Mouse (Mus musculus): ENCODE results near the gene Gm45799. TPM values are rescaled to one million over a fixed set of nuclear protein-coding genes. Genes with fewer than 3 reads are reported as not detected.

Gm45799 gene
- polyA plus RNA-seq (2017; shearing (Covaris generic)): 1 to 10 TPM; 3.1 to 5.4 TPM

DNA sequence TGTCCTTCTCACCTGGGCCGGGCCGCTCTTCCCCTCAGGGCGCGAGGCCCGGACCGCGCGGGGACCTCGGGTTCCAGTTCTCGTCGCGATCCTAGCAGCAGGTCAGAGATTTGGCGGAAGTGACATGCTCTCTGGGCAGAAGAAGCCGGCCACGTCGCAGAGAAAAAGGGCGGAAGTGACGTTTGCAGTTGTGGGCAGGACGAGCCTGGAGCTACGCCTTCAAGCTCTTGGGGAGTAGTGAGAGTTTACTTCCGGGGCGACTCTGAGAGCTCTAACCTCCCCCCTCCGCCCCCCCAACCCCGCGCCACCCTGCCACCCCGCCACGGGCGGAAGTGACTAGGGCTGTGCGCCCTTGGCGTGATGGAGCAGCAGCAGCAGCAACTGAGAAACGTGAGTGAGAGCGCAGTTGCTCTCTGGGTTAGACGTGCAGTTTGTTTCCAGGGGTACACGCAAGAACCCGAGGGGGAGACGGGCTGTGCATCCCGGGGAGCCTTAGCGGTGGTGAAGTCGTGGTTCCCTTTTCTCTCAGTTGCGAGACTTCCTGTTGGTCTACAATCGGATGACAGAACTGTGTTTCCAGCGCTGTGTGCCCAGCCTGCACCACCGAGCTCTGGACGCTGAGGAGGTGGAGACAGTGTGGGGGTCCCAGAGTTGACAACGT is at the start of gene Gm45799, which contains the start of gene Arfip2:
Gene Gm45799 (plus strand): TSS at position 320 of the 661 bp plus-strand sequence.
Gene Arfip2 (minus strand): TSS at position 184 of the 661 bp plus-strand sequence.
- peak; percentile 96 for ATAC-seq

GRCm38 (mm10) chr7:105602860-105603623 is 37.3 kb upstream of the Gm45799 start:
- no peak for ATAC-seq

DNA sequence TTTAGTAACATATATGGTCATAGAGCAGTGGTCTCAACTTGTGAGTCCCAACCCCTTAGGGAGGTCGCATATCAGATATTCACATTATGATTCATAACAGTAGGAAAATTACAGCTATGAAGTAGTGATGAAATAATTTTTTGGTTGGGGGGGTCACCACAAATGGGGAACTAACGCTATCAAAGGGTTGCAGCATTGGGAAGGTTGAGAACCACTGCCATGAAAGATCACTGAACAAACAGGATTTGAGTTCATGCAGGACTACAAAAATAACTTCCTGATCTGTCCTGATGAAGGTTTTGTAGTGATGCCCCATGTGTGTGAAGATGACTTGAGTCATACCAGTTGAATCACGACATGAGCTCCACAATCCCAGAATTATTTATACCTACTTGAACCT is 31.9 kb upstream of the Gm45799 start:
- no peak for ATAC-seq

- no peak for ATAC-seq
These were observed 28.6 kb upstream of the Gm45799 start for GRCm38 (mm10) chr7:105611767-105612166.

DNA sequence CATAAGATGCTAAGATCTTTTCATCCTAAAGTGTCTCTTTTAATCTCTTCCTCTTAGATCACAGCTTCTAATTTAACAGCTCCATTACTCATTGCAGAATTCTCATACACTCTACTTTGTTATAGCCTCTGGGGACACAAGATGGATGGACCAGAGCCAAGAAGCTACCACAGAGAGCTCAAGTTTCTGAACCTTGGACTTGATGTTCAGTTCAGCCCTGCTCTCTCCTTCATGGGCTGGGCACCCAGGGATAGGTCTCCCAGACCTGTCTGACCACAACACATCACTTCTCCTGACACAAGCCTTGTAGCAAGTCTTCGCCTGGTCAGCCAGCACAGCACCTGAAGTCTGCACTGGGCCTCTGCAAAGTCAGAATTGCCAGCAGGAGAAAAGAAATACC is 26.0 kb upstream of the Gm45799 start:
- no peak for ATAC-seq

GRCm38 (mm10) chr7:105615720-105616119 is 24.6 kb upstream of the Gm45799 start:
- no peak for ATAC-seq

- no peak for ATAC-seq
These were observed 23.8 kb upstream of the Gm45799 start for GRCm38 (mm10) chr7:105616561-105616960.

DNA sequence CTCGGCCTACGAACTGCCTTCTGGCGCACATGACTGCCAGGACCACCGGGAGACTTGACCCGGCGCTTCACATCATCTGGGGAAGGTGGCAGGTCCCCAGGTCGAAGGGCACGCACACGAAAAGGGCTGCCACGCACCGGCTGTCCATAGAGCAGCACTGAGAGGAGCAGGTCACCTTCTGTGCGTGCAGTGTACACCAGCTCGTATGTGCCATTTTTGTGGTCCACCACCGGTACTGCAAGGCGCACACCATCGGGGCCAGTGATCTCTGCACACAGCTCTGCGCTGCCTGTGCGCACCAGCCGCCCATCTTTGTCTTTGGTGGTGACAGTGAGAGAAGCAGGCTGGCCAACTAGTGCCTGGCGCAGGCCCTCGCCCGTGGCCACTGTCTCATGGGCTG is 22.5 kb upstream of the Gm45799 start:
- no peak for ATAC-seq

DNA sequence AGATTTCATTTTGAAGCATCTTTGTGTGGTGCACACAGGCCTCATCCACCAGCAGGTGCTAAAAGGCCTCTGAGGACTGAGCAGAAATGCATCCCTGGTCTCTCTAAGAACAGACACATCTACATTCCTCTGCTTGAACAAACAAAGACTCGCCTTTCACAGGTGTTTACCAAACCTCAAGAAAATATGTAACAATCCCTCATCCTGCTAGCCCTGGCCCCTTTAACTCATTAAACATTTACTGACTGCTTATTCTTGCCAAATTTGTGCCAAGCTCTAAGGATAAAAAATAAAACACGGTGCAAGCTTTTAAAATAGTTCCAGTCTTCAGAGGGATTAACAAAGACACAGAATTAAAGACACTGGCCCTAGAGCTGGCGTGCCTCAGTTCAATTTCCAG is 20.7 kb upstream of the Gm45799 start:
- no peak for ATAC-seq

DNA sequence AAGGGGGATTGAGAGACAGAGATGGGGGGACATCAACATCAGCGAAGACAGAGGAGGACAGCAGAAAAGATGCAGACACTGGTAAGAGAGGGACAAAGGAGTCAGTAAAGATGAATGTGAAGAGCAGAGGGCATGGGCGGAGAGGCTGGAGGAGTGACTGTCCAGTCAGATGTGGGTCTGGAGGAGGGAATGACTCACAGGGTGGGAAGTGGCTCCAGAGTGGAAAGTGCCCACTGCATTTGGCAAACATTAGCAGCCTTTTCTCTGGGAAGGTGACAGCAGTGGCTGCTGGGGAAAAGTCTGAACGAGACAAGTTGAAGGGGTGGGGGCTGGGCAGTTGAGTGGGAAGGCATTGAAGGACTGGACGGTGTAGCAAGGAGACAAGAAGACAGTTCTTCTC is 19.3 kb upstream of the Gm45799 start:
- no peak for ATAC-seq

GRCm38 (mm10) chr7:105621646-105622292 is 18.6 kb upstream of the Gm45799 start:
- no peak for ATAC-seq

DNA sequence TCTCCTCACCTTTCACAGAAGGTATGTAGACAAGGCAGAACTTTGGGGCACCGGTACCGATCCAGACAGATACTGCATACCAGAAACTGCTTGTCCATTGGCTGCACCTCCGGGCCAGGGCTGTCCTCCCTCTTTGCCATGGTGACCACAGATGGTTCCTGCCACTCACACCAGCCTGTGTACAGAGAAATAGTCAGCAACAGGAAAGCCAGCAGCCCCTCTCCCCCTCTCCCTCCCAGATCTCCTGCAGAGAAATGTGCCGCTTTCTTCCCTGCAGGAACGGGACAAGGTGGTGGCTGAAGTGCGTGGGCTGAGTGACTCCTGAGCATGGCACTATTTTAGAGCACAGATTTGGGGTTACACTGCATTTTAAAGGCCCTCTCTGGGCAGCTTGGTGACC is 15.0 kb upstream of the Gm45799 start:
- no peak for ATAC-seq

- ATAC-seq: no peak
These were observed 11.7 kb upstream of the Gm45799 start for GRCm38 (mm10) chr7:105628633-105629032.

GRCm38 (mm10) chr7:105632551-105632972 is 7.8 kb upstream of the Gm45799 start:
- no peak for ATAC-seq

DNA sequence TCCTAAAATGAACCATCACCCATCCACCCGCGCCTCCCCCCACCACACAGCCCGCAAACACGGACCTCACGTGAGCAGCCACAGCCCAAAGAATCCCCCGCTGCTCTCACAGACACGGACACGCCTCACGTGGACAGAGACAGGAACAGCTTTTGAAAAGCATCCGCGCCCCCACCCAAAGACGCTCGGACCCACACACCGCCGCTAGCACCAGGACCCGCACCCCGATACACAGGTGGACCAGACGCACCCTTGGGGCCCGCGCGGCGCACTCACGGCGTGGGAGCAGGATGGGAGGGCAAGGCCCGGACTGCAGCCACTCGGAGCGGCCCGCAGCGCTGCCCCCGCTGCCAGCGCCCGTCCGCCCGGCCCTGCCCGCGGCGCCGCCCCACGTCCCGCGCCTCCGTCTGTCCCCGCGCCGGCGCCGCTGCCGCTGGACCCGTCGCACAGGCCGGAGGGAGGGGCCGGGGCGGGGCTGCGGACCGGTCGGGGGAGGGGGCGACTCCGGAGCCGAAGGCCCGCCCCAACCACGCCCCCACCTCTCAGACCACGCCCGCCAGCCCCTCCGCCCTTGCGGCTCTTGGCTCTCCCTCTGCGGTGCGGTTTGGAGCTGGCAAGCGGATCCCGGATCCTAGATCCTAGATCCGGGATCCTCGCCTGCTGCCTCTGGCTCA is 7.1 kb upstream of the Gm45799 start, which contains the start of gene Trim3:
Gene Trim3 (minus strand): TSS at position 445 of the 674 bp plus-strand sequence.
- peak; percentile 81 for ATAC-seq

GRCm38 (mm10) chr7:105633801-105634135 is 6.6 kb upstream of the Gm45799 start:
- ATAC-seq: no peak

- no peak for ATAC-seq
These were observed 6.0 kb upstream of the Gm45799 start for GRCm38 (mm10) chr7:105634272-105634920.

DNA sequence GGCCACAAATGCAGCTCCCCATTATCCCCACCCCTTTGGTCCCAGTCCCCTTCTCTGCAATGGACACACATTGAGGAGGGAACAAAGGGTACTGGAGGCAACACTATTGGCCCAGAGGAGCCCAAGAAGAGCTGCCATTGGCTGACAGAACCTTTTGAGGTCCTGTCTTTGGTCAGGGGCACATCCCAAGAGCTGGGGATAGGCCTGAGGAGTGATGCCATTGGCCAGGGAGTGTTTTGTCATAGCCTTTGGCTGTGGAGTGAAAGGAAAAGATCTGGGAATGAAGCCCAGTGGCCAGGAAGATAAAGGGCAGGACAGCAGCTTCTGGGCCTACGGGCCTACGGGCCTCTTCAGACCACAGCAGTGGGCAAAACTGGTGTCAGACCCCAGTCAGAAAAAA is 4.6 kb upstream of the Gm45799 start:
- no peak for ATAC-seq

DNA sequence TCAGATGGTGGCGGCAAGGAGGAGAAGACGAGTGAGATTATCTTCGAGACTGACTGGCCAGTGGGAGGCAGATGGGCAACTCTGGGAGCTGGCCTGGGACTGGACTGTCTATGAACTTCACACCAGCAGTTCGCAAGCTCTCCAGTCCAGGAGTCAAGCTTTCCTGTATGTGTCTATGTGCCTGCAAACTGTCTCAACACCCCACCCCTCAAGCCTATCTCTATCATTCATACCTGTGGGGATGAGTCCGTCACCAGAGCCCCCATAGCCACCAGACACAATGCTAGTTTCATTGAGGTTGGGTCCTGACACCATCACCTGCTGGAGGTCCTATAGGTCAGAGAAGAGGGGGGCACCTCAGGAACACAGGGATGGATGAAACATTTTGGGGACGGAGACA is 1.6 kb upstream of the Gm45799 start:
- no peak for ATAC-seq

GRCm38 (mm10) chr7:105639304-105639703 is 1.0 kb upstream of the Gm45799 start:
- ATAC-seq: no peak

DNA sequence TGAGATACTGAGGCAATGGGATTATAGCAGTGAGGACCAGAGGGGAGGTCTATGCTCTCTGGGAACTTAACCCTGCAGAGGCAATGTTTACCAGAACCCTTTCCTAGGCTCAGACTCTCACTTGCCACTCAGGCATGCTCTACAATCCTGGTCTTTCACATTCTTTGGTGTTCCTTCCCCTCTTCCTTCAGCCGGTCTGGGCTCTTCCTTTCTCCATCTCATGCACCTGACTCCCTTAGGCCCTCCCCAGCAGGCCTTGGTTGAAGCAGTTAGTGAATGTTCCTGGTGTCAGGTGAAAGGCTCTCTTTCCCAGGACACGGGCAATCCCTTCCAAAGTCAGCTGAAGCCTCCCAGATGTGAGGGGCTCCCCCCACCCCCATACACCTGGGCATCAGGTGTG is 596 bp upstream of the Gm45799 start, which contains the start of gene Timm10b:
Gene Timm10b (plus strand): TSS at position 301 of the 400 bp plus-strand sequence.
- peak; percentile 3 for ATAC-seq

DNA sequence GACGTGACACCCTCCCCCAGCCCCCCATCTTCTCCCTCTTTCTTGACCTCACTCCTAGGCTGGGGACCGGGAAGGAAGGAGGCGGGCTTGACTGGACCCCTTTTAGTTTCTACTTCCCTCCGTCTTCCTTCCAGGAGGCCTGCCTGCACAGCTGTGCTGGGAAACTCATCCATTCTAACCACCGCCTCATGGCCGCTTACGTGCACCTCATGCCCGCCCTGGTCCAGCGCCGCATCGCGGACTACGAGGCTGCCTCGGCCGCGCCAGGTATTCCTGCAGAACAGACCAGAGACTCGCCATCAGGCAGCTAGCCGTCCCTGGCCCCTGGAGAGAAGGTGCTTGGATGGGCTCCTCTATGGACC is 523 bp downstream of the Gm45799 start:
- no peak for ATAC-seq
